Mouse (Mus musculus) spleen, adult 18-20 months (tissue): ENCODE measurements around the gene Tbc1d8b.

Experiments
- DNase-seq, 2 experiments: peaks; one replicate each; pipeline ENCODE4 v3.0.0; 2022; ENCODE audit warnings: mixed read lengths in 2 of 2

Gene Tbc1d8b

GRCm38 (mm10) chrX:139780988-139781387 is 96.2 kb downstream of the Tbc1d8b start:
- no peak for DNase-seq

DNA sequence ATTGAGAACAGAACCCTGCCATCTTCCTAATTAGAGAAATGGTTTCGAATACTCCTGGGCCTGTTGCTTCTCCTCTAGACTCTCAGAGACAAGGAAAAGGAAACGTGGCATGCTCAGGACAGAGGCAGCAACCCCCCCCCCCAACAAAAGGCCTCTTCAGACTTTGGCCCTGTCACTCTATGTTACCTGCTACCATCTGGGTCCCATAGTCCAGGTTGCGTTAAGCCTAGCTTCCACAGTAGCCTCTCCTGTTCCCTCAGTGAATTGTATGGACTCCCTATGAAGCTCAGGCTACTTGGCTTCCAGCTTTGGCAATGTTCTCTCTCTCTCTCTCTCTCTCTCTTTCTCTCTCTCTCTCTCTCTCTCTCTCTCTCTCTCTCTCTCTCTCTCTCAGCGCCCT is 96.8 kb downstream of the Tbc1d8b start:
- DNase-seq = no peak

GRCm38 (mm10) chrX:139782278-139783044 is 97.7 kb downstream of the Tbc1d8b start, which contains the start of gene Ripply1:
TSS of gene Ripply1 (minus strand) at chrX:139782353.
- no peak for DNase-seq

DNA sequence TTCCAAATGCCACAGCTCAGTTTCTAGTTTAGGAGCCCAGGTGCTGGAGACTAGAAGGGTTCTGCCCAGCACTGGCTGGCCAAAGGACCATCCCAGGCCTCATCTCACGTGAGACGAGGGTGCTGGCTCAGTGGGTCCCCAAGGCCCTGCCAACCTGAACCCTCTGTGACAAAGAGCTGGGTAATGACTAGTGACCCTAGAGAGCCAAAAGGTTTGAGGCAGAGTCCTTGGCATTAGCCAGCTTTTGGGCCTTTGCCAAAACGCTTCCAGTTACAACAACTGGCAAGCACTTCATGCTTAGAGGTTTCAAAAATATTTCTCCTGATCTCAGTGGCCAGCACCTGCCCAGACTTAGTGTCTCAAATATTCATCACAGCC is 98.2 kb downstream of the Tbc1d8b start:
- DNase-seq = no peak

- DNase-seq = no peak
Observed at GRCm38 (mm10) chrX:139785764-139786163, 101.0 kb downstream of the Tbc1d8b start.

DNA sequence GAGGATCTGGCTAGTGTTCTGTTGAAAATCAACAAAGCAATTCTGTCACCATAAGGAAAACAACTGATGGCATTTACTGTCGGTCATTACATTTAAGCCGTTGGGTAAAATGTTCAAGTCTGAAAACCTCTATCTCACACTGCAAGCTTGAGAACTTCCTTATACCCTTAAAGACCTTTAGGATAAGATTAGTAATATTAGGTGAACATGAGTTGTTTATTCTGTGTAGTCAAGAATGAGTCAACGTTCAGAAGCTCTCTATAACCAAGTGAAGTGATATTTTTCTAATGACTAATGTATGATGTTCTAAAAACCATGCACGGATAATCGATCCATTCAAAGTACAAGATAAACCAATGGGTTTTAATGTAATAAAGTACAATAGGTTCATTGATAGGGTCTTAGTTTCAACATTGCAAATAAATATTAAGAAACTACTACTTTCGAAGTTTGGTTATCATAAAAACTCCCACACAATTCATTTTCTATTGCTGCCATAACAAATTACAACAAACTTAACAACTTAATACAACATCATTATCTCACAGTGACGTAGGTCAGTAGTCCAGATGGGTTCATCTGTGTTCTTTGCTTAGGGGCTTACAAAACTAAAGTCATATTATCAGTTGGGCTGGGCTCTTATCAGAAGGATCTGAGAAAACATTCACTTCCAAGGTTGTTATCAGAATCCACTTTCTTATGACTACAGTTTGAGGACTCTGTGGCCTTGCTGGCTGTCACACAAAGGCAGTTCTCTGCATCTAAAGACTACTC is 109.5 kb downstream of the Tbc1d8b start:
- no peak for DNase-seq

GRCm38 (mm10) chrX:139796037-139796436 is 111.2 kb downstream of the Tbc1d8b start:
- no peak for DNase-seq

GRCm38 (mm10) chrX:139797875-139798274 is 113.1 kb downstream of the Tbc1d8b start:
- no peak for DNase-seq

- DNase-seq = no peak
Observed at GRCm38 (mm10) chrX:139799953-139800352, 115.2 kb downstream of the Tbc1d8b start.

- no peak for DNase-seq
Observed at GRCm38 (mm10) chrX:139800406-139800878, 115.6 kb downstream of the Tbc1d8b start, which contains the start of gene Cldn2. TSS of gene Cldn2 (plus strand) at chrX:139800828.
